Mouse (Mus musculus): ENCODE measurements around the gene Rtn1.

Gene Rtn1

GRCm38 (mm10) chr12:72373916-72374615 is 34.8 kb downstream of the Rtn1 start:
- DNase-seq, result no peak

- DNase-seq, result no peak
Observed at GRCm38 (mm10) chr12:72370081-72370480, 38.8 kb downstream of the Rtn1 start.

DNA sequence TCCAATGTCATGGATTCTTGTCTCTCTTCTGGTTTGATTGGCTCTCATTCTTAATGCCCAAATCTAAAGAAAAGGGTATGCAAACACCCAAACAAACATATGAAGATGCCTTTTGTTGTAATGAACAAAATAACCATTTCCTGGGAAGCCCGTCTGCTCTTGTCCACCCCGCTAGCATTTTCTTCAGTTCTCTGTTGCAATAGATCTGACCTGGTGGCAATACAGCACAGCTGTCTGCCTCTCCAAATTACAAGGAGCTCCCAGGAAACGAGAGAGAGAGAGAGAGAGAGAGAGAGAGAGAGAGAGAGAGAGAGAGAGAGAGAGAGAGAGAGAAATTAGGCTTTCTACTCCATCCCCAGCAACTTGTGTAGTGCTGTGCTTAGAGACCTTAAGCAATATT is 42.1 kb downstream of the Rtn1 start:
- no peak for DNase-seq

- no peak for DNase-seq
Observed at GRCm38 (mm10) chr12:72366104-72366437, 42.8 kb downstream of the Rtn1 start.

DNA sequence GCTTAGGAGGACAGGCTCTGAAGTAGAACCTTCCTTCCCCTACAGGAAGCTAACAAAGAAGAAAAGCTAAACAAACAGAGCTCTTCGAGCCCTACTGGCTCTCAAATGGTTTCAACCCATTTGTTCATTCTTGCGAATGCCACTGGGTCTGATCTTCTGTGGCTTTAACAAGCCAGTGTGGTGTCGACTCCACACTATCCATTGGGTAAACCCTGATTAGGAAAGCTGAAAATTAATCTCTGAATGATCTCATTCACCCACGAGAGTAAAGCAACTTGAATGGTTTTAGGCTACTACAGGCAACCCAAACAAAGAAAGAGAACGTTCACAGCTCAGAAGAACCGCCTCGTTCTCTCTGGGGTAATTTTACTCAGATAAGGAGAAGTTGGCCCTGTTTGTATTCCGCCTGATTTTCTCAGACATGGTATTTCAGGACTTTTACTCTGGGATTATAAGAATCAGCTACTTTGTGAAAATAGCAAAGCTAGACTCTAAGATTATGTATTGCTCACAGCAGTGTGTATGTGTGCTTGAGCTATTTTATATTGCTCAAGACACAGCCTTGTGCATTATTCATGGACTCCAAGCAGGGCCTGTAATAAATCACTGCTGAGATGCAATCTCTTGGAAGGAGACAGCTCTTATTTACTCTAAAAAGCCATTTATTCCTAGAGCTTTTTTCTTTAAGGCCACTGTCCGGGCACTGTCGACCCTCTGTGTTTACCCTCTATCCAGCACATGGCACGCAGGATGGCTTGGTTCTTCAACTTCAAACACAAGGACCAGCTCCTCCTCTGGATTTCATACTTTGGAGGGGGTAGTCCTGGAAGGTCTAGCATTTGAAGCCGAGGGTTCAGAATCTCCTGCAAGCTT is 43.4 kb downstream of the Rtn1 start:
- DNase-seq, result no peak

DNA sequence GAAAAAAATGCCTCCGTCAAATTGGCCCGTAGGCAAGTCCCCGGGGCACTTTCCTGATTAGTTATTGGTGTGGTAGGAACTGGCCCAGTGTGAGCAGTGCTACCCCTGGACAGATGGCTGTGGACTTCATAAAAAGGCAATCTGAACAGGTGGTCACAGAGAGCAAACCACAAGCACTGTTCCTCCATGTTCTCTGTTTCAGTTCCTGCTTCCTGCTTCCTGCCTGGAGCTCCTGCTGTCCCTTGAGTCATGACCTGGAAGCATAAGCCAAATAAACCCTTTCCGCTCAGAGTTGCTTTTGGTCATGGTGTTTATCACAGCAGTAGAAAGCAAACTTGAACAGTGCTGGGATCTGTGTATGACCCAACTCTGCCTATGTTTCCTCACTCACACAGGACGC is 44.3 kb downstream of the Rtn1 start:
- no peak for DNase-seq

GRCm38 (mm10) chr12:72361701-72362354 is 47.0 kb downstream of the Rtn1 start:
- peak; percentile 21 for DNase-seq

- DNase-seq, result no peak
Observed at GRCm38 (mm10) chr12:72360926-72361615, 47.8 kb downstream of the Rtn1 start.

DNA sequence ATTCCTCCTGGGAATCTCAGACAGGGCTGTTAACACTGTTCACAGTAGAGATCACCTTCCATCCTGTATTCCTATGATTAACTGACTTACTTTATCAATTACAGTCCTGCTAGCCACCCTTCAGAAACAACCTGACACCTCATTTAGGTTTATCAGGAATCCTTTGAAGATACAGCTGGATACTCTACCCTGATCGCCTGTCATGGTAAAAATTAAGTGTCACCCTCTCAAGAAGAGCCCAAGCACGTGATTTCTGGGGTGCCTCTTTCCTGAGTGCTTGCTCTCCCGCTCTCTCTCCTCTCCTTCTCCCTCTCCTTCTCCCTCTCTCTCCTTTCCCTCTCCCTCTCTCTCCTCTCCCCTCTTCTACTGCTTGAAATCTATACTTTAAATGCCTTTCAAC is 49.0 kb downstream of the Rtn1 start:
- no peak for DNase-seq

GRCm38 (mm10) chr12:72357667-72358420 is 51.0 kb downstream of the Rtn1 start:
- no peak for DNase-seq

DNA sequence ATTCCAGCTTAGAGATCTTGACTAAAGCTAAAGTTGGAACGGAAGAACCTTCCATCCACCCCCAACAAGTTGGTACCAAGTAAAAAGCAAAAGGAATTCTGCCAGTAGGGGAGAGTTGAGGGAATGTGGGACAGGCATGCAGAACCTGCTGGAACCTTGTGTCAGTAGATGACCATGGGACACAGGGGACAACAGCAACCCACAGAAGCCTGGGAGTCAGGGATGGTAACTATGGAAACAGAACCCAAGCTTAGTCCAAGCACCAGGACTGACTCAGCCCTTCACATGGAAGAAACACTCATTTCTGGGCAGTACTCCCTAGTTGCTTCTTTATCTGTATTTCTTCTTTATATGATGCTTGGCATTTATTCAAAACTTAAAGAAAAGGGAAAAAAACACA is 54.6 kb downstream of the Rtn1 start:
- DNase-seq, result no peak

DNA sequence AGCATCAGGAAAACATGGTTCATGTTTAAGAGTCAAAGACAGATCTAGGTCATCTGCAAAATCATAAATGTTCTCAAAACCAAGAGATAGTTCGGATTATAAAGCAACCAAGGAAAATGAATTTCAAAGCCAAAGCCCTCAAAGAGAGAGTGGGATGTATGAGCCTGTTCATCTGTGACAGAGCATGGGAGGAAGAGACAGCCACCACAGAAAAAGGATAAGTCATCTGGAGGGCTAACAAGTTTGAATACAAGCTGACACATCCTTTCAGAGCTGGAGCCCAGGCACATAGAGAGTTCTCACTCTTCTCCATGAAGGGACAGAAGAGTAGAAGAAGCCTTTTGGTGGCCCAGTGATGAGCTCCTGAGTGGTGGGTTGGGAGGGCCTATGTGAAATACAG is 55.3 kb downstream of the Rtn1 start:
- no peak for DNase-seq

GRCm38 (mm10) chr12:72348508-72348907 is 60.3 kb downstream of the Rtn1 start:
- no peak for DNase-seq

GRCm38 (mm10) chr12:72347184-72347583 is 61.7 kb downstream of the Rtn1 start:
- no peak for DNase-seq

DNA sequence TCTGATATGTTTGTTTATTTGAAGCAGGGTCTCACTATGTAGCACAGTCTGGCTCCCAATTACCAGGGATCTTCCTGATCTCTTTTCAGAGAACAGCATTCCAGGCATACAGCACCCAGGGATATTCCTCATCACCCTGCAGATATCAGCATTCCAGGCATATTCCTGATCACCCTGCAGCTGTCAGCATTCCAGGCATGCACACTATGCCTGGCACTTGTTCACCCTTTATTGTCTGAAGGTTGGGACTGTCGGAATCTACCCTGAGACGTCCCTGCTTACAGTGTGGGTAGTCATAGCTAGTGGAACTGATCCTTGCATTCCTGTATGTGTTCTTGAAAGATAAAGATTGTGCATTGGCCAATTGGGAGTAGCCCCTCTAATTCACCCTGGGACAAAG is 65.2 kb downstream of the Rtn1 start:
- no peak for DNase-seq

DNA sequence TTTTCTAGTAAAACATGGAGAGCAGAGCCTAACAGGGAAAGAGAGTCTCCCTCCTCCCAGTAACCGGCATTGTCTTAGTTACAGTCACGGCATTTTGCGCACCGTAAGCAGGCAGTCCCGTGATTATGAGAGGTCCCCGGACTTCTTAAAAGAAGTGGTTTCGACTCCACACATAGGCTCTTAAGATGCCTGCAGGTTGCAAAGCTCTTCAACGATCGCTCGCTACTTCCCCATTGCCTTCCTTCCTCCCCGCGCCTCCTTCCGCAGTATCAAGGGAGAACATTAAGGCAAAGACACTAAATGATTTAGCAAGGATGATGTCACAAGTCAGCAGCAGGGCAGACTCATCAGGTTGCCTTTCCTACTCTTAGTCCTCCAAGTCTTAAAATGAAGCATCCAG is 72.8 kb downstream of the Rtn1 start:
- no peak for DNase-seq

GRCm38 (mm10) chr12:72332488-72333013 is 76.3 kb downstream of the Rtn1 start:
- no peak for DNase-seq

GRCm38 (mm10) chr12:72331912-72332487 is 76.9 kb downstream of the Rtn1 start:
- no peak for DNase-seq

GRCm38 (mm10) chr12:72326087-72326486 is 82.8 kb downstream of the Rtn1 start:
- no peak for DNase-seq

DNA sequence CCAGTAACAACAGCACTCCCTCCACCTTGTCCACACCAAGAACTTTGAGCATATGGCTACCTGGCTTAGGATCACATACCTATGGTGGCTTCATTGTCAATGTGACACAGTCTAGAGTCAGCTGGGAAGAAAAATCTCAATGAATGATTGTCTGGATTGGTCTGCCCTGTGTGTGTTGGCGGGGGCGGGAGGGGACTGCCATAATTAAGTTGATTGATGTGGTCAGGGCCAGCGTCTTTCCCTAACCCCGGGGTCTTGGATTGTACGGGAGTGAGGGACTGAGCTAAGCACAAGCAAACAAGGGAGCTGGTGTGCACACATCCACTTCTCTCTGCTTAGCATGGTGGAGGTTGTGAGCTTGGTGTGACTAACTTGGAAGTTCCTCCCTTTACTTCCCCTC is 83.8 kb downstream of the Rtn1 start:
- DNase-seq, result no peak

GRCm38 (mm10) chr12:72324210-72324871 is 84.5 kb downstream of the Rtn1 start:
- DNase-seq, result no peak

Measured in thymus, postnatal 14 days (tissue).